Comparison of ENCODE assay signal across 6 mouse cellular contexts in genomic region chr16:42244121-42244520, GRCm38 (mm10).
DNase-seq lines count a peak whose midpoint lies in the region; ATAC-seq lines count a peak whose summit lies in the region.
"Not testable (repeated sequence)": the region's sequence is repeated elsewhere in the genome, so short reads cannot be mapped to it uniquely, and the experiment has no call there.

No protein-coding gene starts in this region.

- 0 out of 2 replicates have a peak, but pooled peaks have one; percentile 17 for ATAC-seq in hindbrain, embryonic 13.5 days (ENCODE audit: low FRiP score)

- H3K36me3 ChIP-seq in hindbrain, embryonic 13.5 days = not testable (repeated sequence)

- H3K4me1 ChIP-seq in hindbrain, embryonic 13.5 days (replicated peaks) = not testable (repeated sequence)

- H3K9ac ChIP-seq in hindbrain, embryonic 13.5 days = not testable (repeated sequence)

- H3K4me3 ChIP-seq in hindbrain, embryonic 13.5 days = not testable (repeated sequence)

- not testable (repeated sequence) for H3K27me3 ChIP-seq in hindbrain, embryonic 13.5 days

- peak; percentile 7 for DNase-seq in brain, adult 2 months (ENCODE audit: low read depth, low spot score)
- peak; percentile 22 for DNase-seq in cerebellum, adult 11-12 months
- peak; percentile 27 for DNase-seq in cerebellum, adult 9-10 months
- peak; percentile 16 to 52 for DNase-seq in cerebellum, postnatal 10 days
- peak; percentile 27 to 46 for DNase-seq in cerebellum, postnatal 25 days

- H3K4me2 ChIP-seq in hindbrain, embryonic 13.5 days = not testable (repeated sequence)

- not testable (repeated sequence) for H3K27ac ChIP-seq in hindbrain, embryonic 13.5 days

- WGBS in hindbrain, embryonic 13.5 days = 83% methylated on average over 3 of the region's 3 CpGs

- not testable (repeated sequence) for H3K9me3 ChIP-seq in hindbrain, embryonic 13.5 days
